Mouse (Mus musculus): ENCODE measurements at regions not wholly inside any gene's neighbourhood (a gene's known extent, or its start where the extent isn't known, plus 50 kb on each side); places are given as distances from the start of the nearest gene placed in this dataset.
"Not testable (repeated sequence)": the region's sequence is repeated elsewhere in the genome, so short reads cannot be mapped to it uniquely, and the experiment has no call there.

GRCm38 (mm10) chr16:56323828-56324227, 119.7 kb downstream of the Impg2 start:
- DNase-seq, result not testable (repeated sequence)

- DNase-seq, result no peak
These were observed 128.3 kb upstream of the Abi3bp start for GRCm38 (mm10) chr16:56349415-56349814.

- DNase-seq, result no peak
These were observed 124.8 kb upstream of the Abi3bp start for GRCm38 (mm10) chr16:56352888-56353287.

- no peak for DNase-seq
These were observed 118.6 kb upstream of the Abi3bp start for GRCm38 (mm10) chr16:56359101-56359500.

- DNase-seq, result no peak
These were observed 116.7 kb upstream of the Abi3bp start for GRCm38 (mm10) chr16:56360992-56361391.

- no peak for DNase-seq
These were observed 99.3 kb upstream of the Abi3bp start for GRCm38 (mm10) chr16:56378356-56378755.

- DNase-seq, result no peak
These were observed 97.0 kb upstream of the Abi3bp start for GRCm38 (mm10) chr16:56380680-56381079.

GRCm38 (mm10) chr16:56386539-56386938, 91.1 kb upstream of the Abi3bp start:
- DNase-seq, result peak; percentile 6

GRCm38 (mm10) chr16:56392843-56393242, 84.8 kb upstream of the Abi3bp start:
- DNase-seq, result no peak

- no peak for DNase-seq
These were observed 81.1 kb upstream of the Abi3bp start for GRCm38 (mm10) chr16:56396586-56396985.

GRCm38 (mm10) chr16:56399541-56399940, 78.1 kb upstream of the Abi3bp start:
- no peak for DNase-seq

GRCm38 (mm10) chr16:56423761-56424160, 53.9 kb upstream of the Abi3bp start:
- no peak for DNase-seq

Measured in kidney, adult 11 months (tissue).